Mouse (Mus musculus): ENCODE measurements at regions not wholly inside any gene's neighbourhood (a gene's known extent, or its start where the extent isn't known, plus 50 kb on each side); places are given as distances from the start of the nearest gene placed in this dataset.

- in situ Hi-C loops (cut with MboI, MseI), result no loop called here
Observed at GRCm38 (mm10) chr2:45512852-45513251, 395.7 kb upstream of the Zeb2 start.

- in situ Hi-C loops (cut with MboI, MseI), result no loop called here
Observed at GRCm38 (mm10) chr2:45511791-45512190, 394.6 kb upstream of the Zeb2 start.

- in situ Hi-C loops (cut with MboI, MseI), result no loop called here
Observed at GRCm38 (mm10) chr2:45504468-45504867, 387.3 kb upstream of the Zeb2 start.

GRCm38 (mm10) chr2:45493656-45494055 is 376.5 kb upstream of the Zeb2 start:
- in situ Hi-C loops (cut with MboI, MseI), result no loop called here

DNA sequence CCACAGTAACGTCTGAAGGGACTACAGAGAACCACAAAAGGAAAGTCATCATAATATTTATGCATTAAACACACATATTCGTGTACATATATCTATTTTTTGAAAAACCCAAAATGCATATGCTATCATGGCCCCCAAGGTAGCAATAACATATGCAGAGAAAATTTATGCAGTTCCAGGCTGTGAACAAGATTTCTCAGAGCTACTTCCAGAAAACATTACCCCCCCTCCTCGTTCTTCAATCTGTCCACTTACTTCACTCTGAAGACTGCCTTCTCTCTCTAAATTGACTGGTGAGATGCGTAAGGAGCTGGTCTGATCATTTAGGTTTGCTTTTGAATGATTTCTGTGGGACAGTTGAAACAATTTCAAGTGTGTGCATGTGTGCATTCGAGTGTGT is 369.3 kb upstream of the Zeb2 start:
- in situ Hi-C loops (cut with MboI, MseI), result no loop called here

GRCm38 (mm10) chr2:45485477-45485876 is 368.3 kb upstream of the Zeb2 start:
- in situ Hi-C loops (cut with MboI, MseI), result no loop called here

DNA sequence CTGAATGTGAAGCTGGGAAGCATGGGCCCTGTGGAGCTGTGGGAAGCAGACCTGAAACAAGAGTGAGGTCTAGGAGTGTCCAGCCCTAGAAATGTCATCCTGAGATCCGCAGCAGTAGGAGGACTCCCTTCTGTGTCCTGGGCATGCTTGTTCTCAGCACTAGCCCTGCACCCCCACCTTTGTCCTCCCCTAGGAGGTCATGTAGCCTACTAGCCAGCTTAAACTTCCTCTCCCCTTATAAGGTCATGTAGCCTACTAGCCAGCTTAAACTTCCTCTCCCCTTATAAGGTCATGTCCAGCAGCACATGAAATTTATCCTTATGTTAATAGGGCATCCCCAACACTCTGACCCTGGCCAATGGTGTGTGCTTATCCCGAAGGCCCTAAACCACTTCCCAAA is 363.5 kb upstream of the Zeb2 start:
- in situ Hi-C loops (cut with MboI, MseI), result no loop called here

GRCm38 (mm10) chr2:45475996-45476395 is 358.8 kb upstream of the Zeb2 start:
- in situ Hi-C loops (cut with MboI, MseI), result no loop called here

DNA sequence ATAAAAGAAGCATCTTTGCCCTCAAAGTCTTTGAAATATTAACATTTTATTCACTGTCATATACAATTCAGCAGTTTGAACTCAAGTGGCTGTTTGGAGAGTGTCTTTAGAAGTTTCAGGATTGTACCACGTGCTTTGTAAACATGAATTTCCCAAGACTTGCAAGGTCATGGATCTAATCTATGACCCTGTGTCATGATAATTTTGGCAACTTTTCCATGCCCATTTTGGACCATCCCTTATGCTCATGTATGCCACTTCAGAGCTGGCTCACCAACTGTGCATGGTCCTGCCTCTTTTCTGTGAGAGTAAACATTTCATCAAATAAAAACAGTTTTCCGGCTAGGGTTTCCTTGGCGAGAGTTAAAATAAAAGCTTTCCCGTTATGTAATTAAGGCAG is 347.1 kb upstream of the Zeb2 start:
- in situ Hi-C loops (cut with MboI, MseI), result no loop called here

GRCm38 (mm10) chr2:45459410-45459809 is 342.2 kb upstream of the Zeb2 start:
- in situ Hi-C loops (cut with MboI, MseI), result no loop called here

DNA sequence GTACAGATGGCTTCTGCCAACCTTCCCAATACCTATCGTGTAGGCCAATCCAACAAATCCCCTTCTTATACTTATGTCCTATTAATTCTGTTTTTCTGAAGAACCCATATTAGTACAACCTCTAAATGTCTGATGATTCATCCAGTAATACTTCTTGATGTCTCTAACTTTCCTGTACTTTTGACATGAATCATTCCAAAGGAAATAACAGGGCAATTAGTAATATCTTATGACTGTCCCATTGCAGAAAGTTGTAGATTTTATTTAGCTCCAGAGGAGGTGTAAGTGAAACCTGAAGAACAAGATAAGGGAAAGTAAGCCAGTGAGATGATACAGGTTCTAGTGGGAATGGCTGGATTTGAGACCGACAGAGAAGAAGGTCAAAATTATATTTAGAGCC is 337.6 kb upstream of the Zeb2 start:
- in situ Hi-C loops (cut with MboI, MseI), result no loop called here

DNA sequence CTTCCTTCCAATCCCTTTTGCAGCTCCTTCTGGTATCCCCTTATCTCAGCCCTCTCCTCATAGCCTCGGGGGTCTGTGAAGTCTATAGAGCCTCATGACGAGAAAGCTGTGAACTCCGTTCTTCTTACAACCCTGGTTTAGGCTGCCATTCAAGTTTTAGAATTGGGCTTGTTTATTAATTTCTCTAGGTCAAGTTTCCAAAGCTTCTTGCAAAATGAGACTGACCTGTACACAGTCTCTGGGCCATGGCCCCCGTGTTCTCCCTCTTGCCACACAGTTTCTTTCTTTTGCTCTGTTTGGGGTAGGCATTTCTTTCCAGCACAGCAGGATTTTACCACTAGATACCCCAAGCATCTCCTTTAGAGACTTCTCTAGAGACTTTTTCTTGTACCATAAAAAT is 322.0 kb upstream of the Zeb2 start:
- in situ Hi-C loops (cut with MboI, MseI), result no loop called here

DNA sequence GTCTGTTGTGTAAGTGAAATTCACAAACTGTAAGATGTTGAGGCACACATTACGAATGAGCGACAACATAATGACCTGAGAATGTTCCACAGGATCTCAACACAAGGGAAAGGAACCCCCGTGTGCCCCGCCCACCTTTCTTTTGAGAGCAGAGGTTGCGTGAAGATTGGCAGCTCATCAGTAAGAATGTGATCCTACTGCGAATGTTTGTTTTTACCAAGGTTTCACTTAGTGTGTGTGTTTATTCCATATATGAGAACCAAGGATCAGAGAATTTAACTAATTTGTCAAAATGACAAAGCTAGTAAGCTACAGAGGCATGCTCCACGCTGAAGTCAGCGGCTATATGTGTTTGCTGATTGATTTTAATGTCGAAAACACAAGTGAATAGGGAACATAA is 321.5 kb upstream of the Zeb2 start:
- in situ Hi-C loops (cut with MboI, MseI), result no loop called here

GRCm38 (mm10) chr2:45435261-45435980 is 318.2 kb upstream of the Zeb2 start:
- in situ Hi-C loops (cut with MboI, MseI), result no loop called here

- in situ Hi-C loops (cut with MboI, MseI), result no loop called here
Observed at GRCm38 (mm10) chr2:45434789-45435188, 317.6 kb upstream of the Zeb2 start.

- in situ Hi-C loops (cut with MboI, MseI), result no loop called here
Observed at GRCm38 (mm10) chr2:45434169-45434568, 317.0 kb upstream of the Zeb2 start.

- in situ Hi-C loops (cut with MboI, MseI), result no loop called here
Observed at GRCm38 (mm10) chr2:45431366-45431765, 314.2 kb upstream of the Zeb2 start.

DNA sequence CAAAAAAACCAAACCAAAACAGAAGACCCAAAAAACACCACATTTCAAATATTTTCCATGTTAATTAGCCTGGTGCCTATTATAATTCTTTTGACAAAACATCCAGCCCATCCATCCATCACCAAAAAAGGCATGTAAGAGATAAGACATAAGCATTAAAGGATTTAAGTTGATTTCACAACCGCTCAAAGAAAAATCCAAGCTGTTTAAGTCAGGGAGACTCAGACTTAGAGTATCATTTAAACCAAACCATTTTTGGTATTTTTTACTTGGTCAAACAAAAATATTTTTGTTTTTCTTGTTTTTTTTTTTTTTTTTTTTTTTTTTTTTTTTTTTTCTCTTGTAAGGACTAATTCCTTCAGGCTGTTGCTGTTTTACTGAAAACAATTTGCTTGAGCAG is 304.6 kb upstream of the Zeb2 start:
- in situ Hi-C loops (cut with MboI, MseI), result no loop called here

- in situ Hi-C loops (cut with MboI, MseI), result no loop called here
Observed at GRCm38 (mm10) chr2:45408136-45408535, 290.9 kb upstream of the Zeb2 start.

DNA sequence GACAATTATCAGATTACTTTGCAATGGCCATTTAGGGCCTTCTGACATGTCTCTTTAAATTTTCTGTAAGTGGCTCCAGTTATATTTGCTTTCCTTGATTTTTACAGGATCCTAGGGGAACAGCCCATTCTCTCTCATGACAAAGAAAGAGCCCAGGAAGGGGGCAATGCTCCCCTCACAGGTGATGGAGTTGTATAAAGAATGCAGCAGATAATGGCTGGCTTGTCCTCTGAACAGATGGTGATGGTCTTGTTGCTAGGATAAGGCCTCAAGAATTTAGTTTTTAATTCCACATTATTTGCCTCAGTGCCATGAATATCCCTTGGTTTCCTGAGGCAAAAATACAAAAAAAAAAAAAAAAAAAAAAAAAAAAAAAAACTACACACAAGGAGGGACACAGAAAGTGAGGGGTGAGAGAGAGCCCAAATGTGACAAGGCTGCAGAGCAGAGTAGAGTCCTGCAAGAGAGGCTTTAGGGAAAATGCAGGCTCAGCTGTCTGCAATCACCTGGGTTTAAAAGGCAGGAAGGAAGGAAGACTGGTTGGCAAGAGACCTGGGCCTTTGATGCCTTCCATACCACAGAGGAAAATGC is 272.8 kb upstream of the Zeb2 start:
- in situ Hi-C loops (cut with MboI, MseI), result no loop called here

DNA sequence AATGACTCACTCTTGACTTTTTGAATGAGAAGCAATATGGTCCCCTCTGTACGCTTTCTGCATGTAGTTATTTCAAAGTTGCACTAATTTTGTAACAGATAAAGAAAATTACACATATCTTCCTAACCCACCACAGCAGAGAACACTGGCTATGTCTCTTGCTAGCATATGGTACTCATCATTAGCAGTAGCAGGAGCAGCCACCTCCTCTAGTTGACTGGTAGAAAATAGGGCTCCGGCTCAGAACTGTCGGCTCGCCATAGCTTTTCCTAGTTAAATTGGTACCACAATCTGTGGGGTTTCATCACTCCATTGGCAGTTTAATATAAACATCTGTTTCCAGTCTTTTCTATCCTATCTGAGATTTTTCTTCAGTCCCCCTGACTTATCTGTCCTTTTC is 254.1 kb upstream of the Zeb2 start:
- in situ Hi-C loops (cut with MboI, MseI), result no loop called here

- in situ Hi-C loops (cut with MboI, MseI), result no loop called here
Observed at GRCm38 (mm10) chr2:45370615-45370968, 253.4 kb upstream of the Zeb2 start.

DNA sequence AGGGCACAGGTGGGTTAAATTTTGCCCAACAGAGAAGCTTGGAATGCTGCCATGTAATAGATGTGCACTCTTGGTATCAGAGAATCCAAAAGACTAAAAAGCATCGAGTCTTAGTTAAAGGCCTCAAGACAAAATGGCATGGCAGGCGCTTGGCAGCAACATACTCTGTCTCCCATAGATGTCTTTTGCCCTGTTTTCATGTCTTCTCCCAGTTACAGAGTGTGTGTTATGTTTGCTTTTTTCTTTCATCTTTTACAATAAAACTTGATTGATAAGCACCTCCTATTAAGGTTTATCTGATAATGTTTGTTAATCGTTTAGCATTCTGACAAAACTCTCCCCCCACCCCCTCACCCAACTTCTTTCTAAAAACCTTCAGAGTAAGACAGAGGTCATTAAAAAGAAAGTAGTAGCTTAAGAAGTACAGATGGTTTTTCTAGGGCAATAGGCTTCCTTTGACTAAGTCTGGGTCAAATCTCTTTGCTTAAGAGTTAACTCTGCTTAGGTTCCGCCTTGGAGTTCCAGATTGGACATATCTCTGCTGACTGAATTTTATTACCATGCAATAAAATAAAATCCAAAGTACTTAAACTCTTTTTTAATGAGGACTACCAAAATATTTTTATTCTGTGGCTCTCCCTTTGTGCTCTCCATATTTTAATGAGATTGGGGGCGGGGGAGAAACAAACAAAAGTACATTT is 252.9 kb upstream of the Zeb2 start:
- in situ Hi-C loops (cut with MboI, MseI), result no loop called here

All from regulatory T cell (primary cell).